Mouse (Mus musculus): ENCODE measurements around the gene Padi3. TPM values are rescaled to one million over a fixed set of nuclear protein-coding genes. Genes with fewer than 3 reads are reported as not detected.

The Padi3 gene
- total RNA-seq, 2 experiments from 2014 or later = 1.4 TPM

Other genes with a start within 250 kb of the Padi3 start
- gene Arhgef10l, start 144.6 kb downstream of the Padi3 start, total RNA-seq (2021) = 10 to 100 TPM; 53.2 to 68.6 TPM
- gene Rcc2, start 110.1 kb downstream of the Padi3 start, total RNA-seq (2021) = 1 to 10 TPM; 7.2 to 8.9 TPM
- gene Padi6, start 68.0 kb downstream of the Padi3 start, total RNA-seq (2021) = not detected
- gene Padi4, start 36.4 kb downstream of the Padi3 start, total RNA-seq (2021) = under 1 TPM in 1 of 2 experiments, not detected in 1; 0.09 TPM
- under 1 TPM; 0.07 to 0.21 TPM for gene Padi1, start 35.1 kb upstream of the Padi3 start, total RNA-seq (2021)
- gene Padi2, start 95.7 kb upstream of the Padi3 start, total RNA-seq (2021) = 100 to 1,000 TPM; 129 to 189 TPM
- gene Sdhb, start 150.6 kb upstream of the Padi3 start, total RNA-seq (2021) = 100 to 1,000 TPM; 630 to 677 TPM
- gene Atp13a2, start 176.2 kb upstream of the Padi3 start, total RNA-seq (2021) = 10 to 100 TPM; 16.2 to 21.1 TPM
- 1 to 10 TPM; 1.1 to 2.3 TPM for gene Mfap2, start 199.8 kb upstream of the Padi3 start, total RNA-seq (2021)
- gene Crocc, start 249.9 kb upstream of the Padi3 start, total RNA-seq (2021) = 1 to 10 TPM; 2.0 to 2.5 TPM